Mouse (Mus musculus) hindbrain, embryonic 14.5 days (tissue): ENCODE data around the gene Sema4d. TPM values are rescaled to one million over a fixed set of nuclear protein-coding genes. Genes with fewer than 3 reads are reported as not detected.

Source experiments
- ATAC-seq: fragments of 200-750 bp; cut with Nextera tagmentation; 2 replicates; pipeline ENCODE4 v1.8.0; 2017; ENCODE audit warnings: moderate number of reproducible peaks, mild to moderate bottlenecking, moderate TSS enrichment, moderate library complexity; ENCODE audit not compliant: low FRiP score
- DNase-seq: peaks from one replicate; pipeline ENCODE4 v3.0.0-alpha.2; 2015; ENCODE audit warnings: low spot score
- H3K27ac ChIP-seq: fragments of 300-500 bp; sonication (generic); 2 replicates; pipeline ENCODE4 v1.5.1; 2014; ENCODE audit warnings: mild to moderate bottlenecking, moderate library complexity
- H3K27me3 ChIP-seq: fragments of 300-500 bp; sonication (generic); 2 replicates; pipeline ENCODE4 v1.6.1; 2014; ENCODE audit warnings: mild to moderate bottlenecking, low read length, mixed read lengths; ENCODE audit not compliant: control insufficient read depth, insufficient read depth
- H3K36me3 ChIP-seq: fragments of 300-500 bp; sonication (generic); replicated peaks from 2 replicates; pipeline ENCODE4 v1.6.1; 2014; ENCODE audit not compliant: control insufficient read depth, insufficient read depth
- H3K4me1 ChIP-seq: fragments of 300-500 bp; sonication (generic); replicated peaks from 2 replicates; pipeline ENCODE4 v1.6.1; 2014; ENCODE audit warnings: antibody characterized with exemption, low read length, mixed read lengths; ENCODE audit not compliant: control insufficient read depth, insufficient read depth
- H3K4me2 ChIP-seq: fragments of 300-500 bp; sonication (generic); replicated peaks from 2 replicates; pipeline ENCODE4 v1.6.1; 2014; ENCODE audit warnings: mild to moderate bottlenecking, moderate library complexity
- H3K4me3 ChIP-seq: fragments of 300-500 bp; sonication (generic); replicated peaks from 2 replicates; pipeline ENCODE4 v1.5.1; 2014; ENCODE audit warnings: mild to moderate bottlenecking, low read length
- H3K9ac ChIP-seq: fragments of 300-500 bp; sonication (generic); 2 replicates; pipeline ENCODE4 v1.6.1; 2014
- H3K9me3 ChIP-seq: fragments of 300-500 bp; sonication (generic); 2 replicates; pipeline ENCODE4 v1.6.1; 2016; ENCODE audit warnings: low read length; ENCODE audit not compliant: control insufficient read depth
- WGBS: fragments of 180-500 bp; shearing (Covaris S2); extraction: QIAGEN DNeasy Blood & Tissue Kit; methylation state at CpG from one replicate; pipeline ENCODE4 v1.1.7; 2014; 5-methylcytosine and 5-hydroxymethylcytosine counted together
- polyA plus RNA-seq: library from polyadenylated mRNA; unstranded; fragments of >200 nt; fragmentation: Nextera tagmentation; extraction: Ambion mirVana; gene quantifications from 2 replicates; pipeline ENCODE4 v1.2.1, GENCODE M21; 2014

Sema4d gene
- polyA plus RNA-seq, 1 experiment from 2014 or later: 16.2 TPM

DNA sequence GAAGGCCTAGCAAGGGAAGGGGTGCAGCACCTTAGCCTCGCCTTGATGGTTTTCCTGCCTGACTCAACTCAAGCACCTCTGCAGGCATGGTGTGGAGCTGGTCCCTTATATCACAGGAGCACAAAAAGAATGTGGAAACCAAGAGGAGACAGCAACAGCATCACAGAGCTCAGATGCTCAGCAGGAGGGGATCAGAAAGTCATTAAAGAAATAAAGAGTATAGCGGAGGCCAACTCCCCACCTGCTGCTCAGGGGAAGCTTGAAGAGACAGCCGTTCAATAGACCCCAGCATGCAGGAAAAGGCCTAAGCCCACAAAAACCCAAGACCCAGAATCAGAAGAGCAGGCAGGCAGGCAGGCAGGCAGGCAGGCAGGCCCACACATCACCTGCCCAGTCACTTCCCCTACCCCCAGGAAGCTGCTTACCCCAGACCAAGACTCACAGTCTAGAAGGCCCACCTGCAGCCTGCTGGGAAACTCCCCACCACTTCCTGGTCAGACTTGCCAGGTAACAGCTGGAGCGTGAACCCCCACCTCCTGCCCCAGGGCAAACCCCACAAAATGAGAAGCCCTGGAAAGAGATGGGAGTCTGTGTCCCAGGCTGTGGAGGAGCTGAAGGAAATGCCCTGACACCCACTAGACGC, 39.6 kb downstream of the Sema4d start:
- H3K27me3 ChIP-seq: no peaks in the 10 kb centered on the region
- H3K36me3 ChIP-seq: no peaks in the 10 kb centered on the region
- ATAC-seq: no peak
- H3K4me2 ChIP-seq: no peak overlapping the region
- 0 out of 2 replicates have a peak overlapping the region, but pooled peaks have one; percentile 6 for H3K27ac ChIP-seq
- 46% methylated on average over 5 of the region's 5 CpGs for WGBS
- H3K4me3 ChIP-seq: no peak overlapping the region
- peaks cover 21% of the 10 kb centered on the region for H3K4me1 ChIP-seq
- H3K9me3 ChIP-seq: no peaks in the 10 kb centered on the region
- H3K9ac ChIP-seq: no peak overlapping the region
- DNase-seq: no peak

DNA sequence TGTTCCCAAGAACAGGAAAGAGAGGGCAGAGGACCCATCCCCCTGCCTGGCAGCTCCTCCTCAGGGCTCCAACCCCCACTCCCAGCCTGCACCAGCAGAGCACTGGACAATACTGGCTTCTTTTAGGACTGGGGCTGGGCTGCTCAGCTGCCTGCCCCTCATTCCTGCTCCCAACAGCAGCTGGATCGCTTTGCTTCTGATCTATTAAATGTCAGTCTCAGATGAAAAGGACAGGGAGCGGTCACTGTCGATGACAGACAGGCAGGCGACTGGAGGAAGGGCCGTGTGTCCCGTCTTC, 40.4 kb downstream of the Sema4d start:
- peak overlapping the region; percentile 40; the same call in 1 of the 2 replicates for H3K9ac ChIP-seq
- no peak for DNase-seq
- 17% methylated on average over 6 of the region's 6 CpGs for WGBS

DNA sequence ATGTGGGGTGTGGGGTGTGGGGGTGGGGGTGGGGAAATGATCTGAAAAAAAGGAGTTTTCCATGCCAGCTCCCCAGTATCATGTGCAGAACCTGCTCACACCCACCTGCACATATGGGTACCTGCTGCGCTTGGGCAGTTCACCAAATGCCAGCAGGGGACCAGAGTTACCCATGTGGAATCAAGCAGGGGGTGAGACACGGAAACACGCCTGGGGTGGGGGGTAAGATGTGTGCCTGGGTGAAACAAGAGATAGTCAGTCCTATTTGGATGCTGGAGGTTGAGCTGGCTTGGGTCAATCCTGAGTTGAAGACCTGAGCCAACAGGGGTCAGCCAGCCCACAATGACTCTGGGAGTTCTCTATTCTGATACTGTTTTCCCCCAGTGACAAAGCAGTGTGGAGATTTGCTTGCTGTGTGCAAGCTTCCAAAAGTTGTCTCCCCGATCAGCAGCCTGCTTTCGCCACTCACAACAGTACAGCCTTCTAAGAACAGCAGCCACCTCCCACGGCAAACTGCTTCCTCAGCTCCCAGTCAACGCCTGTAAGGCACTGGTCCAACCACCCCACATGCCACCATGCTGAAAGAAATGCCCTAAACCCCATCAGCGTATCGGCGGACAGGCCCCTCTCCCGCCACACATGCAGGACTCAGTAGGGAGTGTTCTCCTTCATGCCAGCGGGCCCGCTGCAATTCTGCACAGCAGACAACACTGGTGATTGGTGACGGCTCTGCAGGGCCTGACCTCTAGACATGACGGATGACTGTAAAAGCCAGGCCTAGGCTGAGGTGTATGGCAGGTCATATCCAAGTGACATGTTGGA, 41.0 kb downstream of the Sema4d start:
- H3K9ac ChIP-seq: peak overlapping the region; percentile 40; the same call in 1 of the 2 replicates
- 43% methylated on average over 15 of the region's 15 CpGs for WGBS
- DNase-seq (no peak), ATAC-seq (0 out of 2 replicates have a peak, but pooled peaks have one; percentile 14)
- no peaks in the 10 kb centered on the region for H3K9me3 ChIP-seq
- H3K4me3 ChIP-seq: no peak overlapping the region
- H3K27me3 ChIP-seq: no peaks in the 10 kb centered on the region
- peaks cover 25% of the 10 kb centered on the region for H3K4me1 ChIP-seq
- no peak overlapping the region for H3K4me2 ChIP-seq
- peak overlapping the region; percentile 6 for H3K27ac ChIP-seq
- no peaks in the 10 kb centered on the region for H3K36me3 ChIP-seq

More for the DNA sequence above, 40.4 kb downstream of the Sema4d start:
- no peaks in the 10 kb centered on the region for H3K9me3 ChIP-seq
- 0 out of 2 replicates have a peak, but pooled peaks have one; percentile 19 for ATAC-seq
- no peaks in the 10 kb centered on the region for H3K27me3 ChIP-seq
- H3K27ac ChIP-seq: peak overlapping the region; percentile 6
- H3K4me1 ChIP-seq: peaks cover 23% of the 10 kb centered on the region
- H3K4me2 ChIP-seq: no peak overlapping the region
- H3K4me3 ChIP-seq: no peak overlapping the region
- H3K36me3 ChIP-seq: no peaks in the 10 kb centered on the region

DNA sequence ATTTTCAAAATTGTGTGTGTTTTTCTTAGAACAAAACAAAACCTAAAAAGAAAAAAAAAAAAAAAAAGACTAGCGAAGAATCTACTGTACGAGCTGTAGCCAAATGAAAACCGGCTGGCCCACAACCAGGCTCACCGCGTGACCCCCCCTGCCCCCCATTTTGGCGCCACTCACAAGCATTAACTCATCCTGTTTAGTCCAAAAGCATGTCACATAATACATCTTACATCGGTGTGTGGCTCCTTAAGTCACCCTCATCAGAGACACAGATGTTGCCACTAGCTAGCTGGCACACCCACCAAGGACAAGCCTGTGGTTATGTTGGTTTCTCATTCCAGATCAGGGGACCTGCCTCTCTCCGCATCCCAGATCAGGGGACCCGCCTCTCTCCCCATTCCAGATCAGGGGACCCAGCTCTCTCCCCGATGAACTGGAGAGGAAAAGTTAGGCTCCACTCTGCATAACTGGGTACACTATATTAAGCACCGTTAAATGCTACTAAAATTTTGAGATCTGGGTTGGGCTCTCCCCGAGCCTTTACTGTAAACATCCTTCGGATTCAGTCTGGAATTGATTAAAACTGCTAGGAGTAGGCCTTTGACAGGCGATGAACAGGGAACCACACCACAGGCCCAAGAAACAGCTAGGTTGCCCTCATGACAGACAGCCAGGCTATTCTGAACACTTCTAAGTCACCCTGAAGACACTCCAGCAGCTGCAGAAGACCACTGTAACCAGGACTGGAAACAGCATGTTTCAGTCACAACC, 43.8 kb downstream of the Sema4d start:
- no peaks in the 10 kb centered on the region for H3K36me3 ChIP-seq
- WGBS: 84% methylated on average over 14 of the region's 14 CpGs
- ATAC-seq (no peak), DNase-seq (no peak)
- H3K4me2 ChIP-seq: no peak overlapping the region
- no peak overlapping the region for H3K4me3 ChIP-seq
- no peak overlapping the region for H3K27ac ChIP-seq
- H3K9ac ChIP-seq: no peak overlapping the region
- H3K27me3 ChIP-seq: no peaks in the 10 kb centered on the region
- peaks cover 19% of the 10 kb centered on the region for H3K4me1 ChIP-seq
- no peaks in the 10 kb centered on the region for H3K9me3 ChIP-seq

DNA sequence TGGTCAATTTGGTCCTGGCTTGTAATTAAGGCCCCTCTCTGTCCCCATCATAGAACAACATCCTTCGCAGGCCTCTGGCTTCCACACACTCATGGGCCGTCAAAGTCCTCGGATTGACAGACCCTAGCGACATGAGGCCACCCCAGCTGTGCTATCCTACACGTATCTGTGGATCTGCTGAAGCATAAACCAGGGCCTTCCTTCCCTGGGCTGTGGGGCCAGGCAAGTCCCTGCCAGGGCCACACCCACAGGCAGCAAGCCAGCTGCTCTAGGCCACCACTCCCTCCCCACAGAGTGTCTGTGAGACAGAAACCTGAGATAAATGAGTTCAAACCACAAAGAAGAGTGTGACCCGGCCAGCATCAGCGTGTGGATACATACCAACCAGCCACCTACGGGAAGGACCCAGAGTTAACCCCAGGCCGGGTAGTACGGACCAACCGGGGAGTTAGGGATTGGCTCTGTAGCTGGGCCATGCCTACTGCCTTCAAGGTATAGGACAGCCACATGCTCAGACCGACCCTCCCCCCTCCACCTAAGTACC, 45.5 kb downstream of the Sema4d start:
- H3K9ac ChIP-seq: no peak overlapping the region
- H3K27ac ChIP-seq: no peak overlapping the region
- no peaks in the 10 kb centered on the region for H3K27me3 ChIP-seq
- H3K36me3 ChIP-seq: no peaks in the 10 kb centered on the region
- no peak overlapping the region for H3K4me3 ChIP-seq
- no peaks in the 10 kb centered on the region for H3K9me3 ChIP-seq
- no peak for DNase-seq
- no peak for ATAC-seq
- H3K4me2 ChIP-seq: no peak overlapping the region
- peaks cover 13% of the 10 kb centered on the region for H3K4me1 ChIP-seq
- 67% methylated on average over 12 of the region's 12 CpGs for WGBS

DNA sequence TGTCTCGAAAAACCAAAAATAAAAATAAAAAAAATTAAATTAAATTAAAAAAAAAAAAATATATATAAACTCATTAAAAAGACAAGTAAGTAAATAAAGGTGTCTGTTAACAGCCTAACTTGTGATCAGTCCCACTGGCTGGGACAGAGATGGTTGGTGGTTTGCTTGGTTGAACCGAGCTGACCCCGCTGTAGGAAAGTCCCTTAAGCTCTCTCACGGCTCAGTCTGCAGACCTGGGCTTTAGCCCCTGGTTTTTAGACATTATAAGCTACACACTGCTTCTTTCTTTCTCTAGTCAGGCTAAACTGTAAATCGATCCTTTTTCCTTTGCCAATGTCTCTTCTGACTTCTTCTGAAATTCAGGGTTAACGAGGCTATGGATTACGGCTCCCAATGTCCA, 46.5 kb downstream of the Sema4d start:
- no peak for ATAC-seq
- DNase-seq: no peak
- Histone ChIP-seq H3K9me3 (no peaks in the 10 kb centered on the region), H3K4me3 (no peak overlapping the region), H3K4me1 (0 out of 2 replicates have a peak, but pooled peaks cover 4% of the 10 kb centered on the region), H3K27ac (no peak overlapping the region), H3K27me3 (no peaks in the 10 kb centered on the region), H3K36me3 (no peaks in the 10 kb centered on the region), H3K4me2 (no peak overlapping the region), H3K9ac (no peak overlapping the region)
- 84% methylated on average over 7 of the region's 7 CpGs for WGBS

DNA sequence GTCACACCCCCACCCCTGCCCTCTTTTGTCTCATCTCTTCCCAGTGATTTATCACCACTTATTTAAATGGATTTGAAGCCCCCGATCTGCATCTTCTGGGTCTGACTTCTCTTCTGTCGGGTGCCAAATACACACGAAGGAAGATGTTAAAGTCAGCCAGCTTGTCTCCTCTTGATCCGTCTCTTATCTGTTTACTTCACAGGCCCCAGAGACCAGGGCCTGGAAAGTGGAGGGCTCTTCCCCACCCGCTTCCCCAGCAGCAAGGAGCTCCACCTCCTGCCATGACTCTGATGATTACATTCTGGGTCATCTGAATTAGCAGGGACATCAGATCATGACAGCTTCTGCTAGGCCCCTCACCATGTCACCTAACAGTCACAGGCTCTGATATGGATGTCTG, 47.7 kb downstream of the Sema4d start:
- no peak for ATAC-seq
- WGBS: 67% methylated on average over 5 of the region's 5 CpGs
- Histone ChIP-seq H3K27me3 (no peaks in the 10 kb centered on the region), H3K4me3 (no peak overlapping the region), H3K27ac (no peak overlapping the region), H3K9ac (no peak overlapping the region), H3K4me1 (0 out of 2 replicates have a peak, but pooled peaks cover 4% of the 10 kb centered on the region), H3K36me3 (no peaks in the 10 kb centered on the region), H3K9me3 (no peaks in the 10 kb centered on the region), H3K4me2 (no peak overlapping the region)
- no peak for DNase-seq

DNA sequence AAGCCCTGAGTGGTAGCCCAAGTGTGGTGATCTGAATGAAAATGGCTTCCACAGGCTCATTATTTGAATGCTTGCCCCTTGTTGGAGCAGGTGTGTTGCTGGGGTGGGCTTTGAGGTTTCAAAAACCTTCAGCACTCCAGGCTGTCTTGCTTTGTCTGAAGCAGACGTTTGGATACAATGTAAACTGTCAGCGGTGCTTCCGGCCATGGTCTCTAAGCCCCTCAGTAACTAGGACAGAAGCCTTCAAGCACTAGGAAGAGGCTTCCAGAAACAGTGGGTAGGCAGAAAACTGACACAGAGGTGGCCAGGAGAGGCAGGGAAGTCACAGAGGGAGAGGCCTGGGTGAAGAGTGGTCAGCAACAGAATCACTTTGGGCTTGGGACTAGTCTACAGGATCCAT, 49.7 kb downstream of the Sema4d start:
- 75% methylated on average over 3 of the region's 3 CpGs for WGBS
- H3K36me3 ChIP-seq: no peaks in the 10 kb centered on the region

DNA sequence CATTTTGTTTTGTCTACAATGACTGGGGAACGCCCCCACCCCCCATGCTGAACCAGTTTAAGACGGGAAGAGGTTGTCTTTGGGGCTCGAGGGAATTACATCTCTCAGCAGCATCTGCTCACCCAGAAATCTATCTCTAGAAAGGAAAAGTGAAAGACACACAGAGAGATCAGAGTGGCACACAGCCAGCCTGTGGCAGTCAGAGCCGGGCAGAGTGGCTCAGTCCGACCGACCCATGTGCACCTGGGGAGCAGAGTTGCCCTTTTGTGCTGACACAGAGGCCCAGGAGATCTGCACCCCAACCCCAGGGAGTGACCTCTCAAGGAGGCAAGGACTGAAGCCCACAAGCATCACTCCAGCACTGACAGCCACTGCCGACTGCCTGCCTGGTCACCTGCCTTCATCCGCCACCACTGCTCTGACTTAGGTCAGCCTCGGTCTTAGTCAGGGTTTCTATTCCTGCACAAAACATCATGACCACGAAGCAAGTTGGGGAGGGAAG, 50.9 kb downstream of the Sema4d start:
- Histone ChIP-seq H3K4me1 (no peaks in the 10 kb centered on the region), H3K9ac (no peak overlapping the region), H3K27me3 (no peaks in the 10 kb centered on the region), H3K9me3 (no peaks in the 10 kb centered on the region), H3K4me3 (no peak overlapping the region), H3K36me3 (no peaks in the 10 kb centered on the region), H3K4me2 (no peak overlapping the region), H3K27ac (no peak overlapping the region)
- whole genome bisulfite sequencing: 83% methylated on average over 10 of the region's 10 CpGs
- no peak for DNase-seq
- ATAC-seq: no peak

More for the DNA sequence above, 49.7 kb downstream of the Sema4d start:
- Histone ChIP-seq H3K9ac (no peak overlapping the region), H3K27me3 (no peaks in the 10 kb centered on the region), H3K4me3 (no peak overlapping the region), H3K9me3 (no peaks in the 10 kb centered on the region), H3K4me1 (0 out of 2 replicates have a peak, but pooled peaks cover 4% of the 10 kb centered on the region), H3K4me2 (no peak overlapping the region), H3K27ac (no peak overlapping the region)
- ATAC-seq: no peak
- DNase-seq: no peak
